Mouse (Mus musculus) macrophage (primary cell): ENCODE measurements around the gene Cox17. TPM values are rescaled to one million over a fixed set of nuclear protein-coding genes. Genes with fewer than 3 reads are reported as not detected.

ENCODE experiments used
- polyA plus RNA-seq: library from polyadenylated mRNA; stranded (reverse); fragments of 250-400 nt; gene quantifications from 3 replicates; pipeline ENCODE4 v1.2.4, GENCODE M21; 2018; ENCODE audit warnings: inconsistent platforms

Gene Cox17
- polyA plus RNA-seq, 1 experiment from 2014 or later: 147 TPM

Other genes starting within 250 kb of the Cox17 start
- not detected in 3 replicates for gene Nr1i2, start 52.2 kb upstream of the Cox17 start, polyA plus RNA-seq
- not detected in 3 replicates for gene Maats1, start 4.8 kb upstream of the Cox17 start, polyA plus RNA-seq
- gene Gm21987, start within 50 bp of the Cox17 start, polyA plus RNA-seq: not detected in 3 replicates
- gene Popdc2, start 15.2 kb downstream of the Cox17 start, polyA plus RNA-seq: not detected in 3 replicates
- not detected in 3 replicates for gene Pla1a, start 86.2 kb downstream of the Cox17 start, polyA plus RNA-seq
- gene Adprh, start 105.7 kb downstream of the Cox17 start, polyA plus RNA-seq: 22.0 to 44.8 TPM (median 35.9 TPM) in 3 replicates
- 10.3 to 13.1 TPM (median 11.9 TPM) in 3 replicates for gene Cd80, start 108.6 kb downstream of the Cox17 start, polyA plus RNA-seq
- 9.5 to 17.4 TPM (median 10.5 TPM) in 3 replicates for gene Timmdc1, start 175.7 kb downstream of the Cox17 start, polyA plus RNA-seq
- gene Poglut1, start 203.3 kb downstream of the Cox17 start, polyA plus RNA-seq: 17.7 to 23.5 TPM (median 22.5 TPM) in 3 replicates
- 8.4 to 15.6 TPM (median 10.1 TPM) in 3 replicates for gene Tmem39a, start 211.7 kb downstream of the Cox17 start, polyA plus RNA-seq